Mouse (Mus musculus) layer of hippocampus, adult 11-12 months (tissue): ENCODE measurements around the gene Adap1.

Experiments
- DNase-seq: peaks from one replicate; pipeline ENCODE4 v3.0.0; 2022; ENCODE audit warnings: low spot score

Adap1 gene

DNA sequence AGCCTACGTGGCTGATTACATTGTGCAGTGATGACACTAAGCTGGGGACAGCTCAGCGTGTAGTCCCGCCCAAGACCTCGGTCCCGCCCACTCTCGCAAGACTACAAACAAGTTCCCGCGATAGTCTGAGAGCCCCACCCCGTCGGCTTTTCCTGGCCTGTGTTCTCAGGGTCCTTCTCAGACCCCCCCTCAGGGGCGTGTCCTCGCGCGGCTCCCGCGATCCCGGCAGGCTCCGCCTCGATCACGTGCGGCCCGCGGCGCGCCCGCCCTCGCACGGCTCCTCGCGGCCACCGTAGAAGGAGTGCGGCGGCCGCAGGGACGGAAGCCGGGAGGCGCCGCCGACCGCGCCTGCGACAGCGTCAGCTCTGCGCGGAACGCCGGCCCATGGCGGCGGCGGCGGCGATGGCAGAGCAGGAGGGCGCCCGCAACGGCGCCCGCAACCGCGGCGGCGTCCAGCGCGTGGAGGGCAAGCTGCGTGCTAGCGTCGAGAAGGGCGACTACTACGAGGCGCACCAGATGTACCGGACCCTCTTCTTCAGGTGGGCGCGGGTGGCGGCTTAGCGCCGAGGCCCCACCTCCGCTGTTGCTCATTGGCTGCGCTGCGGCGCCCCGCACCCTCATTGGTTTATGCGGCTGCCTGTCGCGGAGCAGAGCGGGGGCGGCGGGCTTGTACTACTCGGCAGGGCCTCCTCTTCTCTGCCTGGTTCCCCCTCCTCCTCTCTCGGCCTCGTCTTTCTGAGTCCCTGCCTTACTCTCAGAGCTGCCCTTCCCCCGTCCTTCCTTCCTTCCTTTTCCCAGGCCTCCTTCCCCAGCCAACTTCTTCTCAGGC lies 73.1 kb downstream of the Adap1 start, which contains the start of gene Get4:
TSS of gene Get4 (plus strand) at position 244 of the 829 bp plus-strand sequence.
- peak; percentile 99 for DNase-seq

- DNase-seq: no peak
These were observed 73.7 kb downstream of the Adap1 start for GRCm38 (mm10) chr5:139251736-139252080.

DNA sequence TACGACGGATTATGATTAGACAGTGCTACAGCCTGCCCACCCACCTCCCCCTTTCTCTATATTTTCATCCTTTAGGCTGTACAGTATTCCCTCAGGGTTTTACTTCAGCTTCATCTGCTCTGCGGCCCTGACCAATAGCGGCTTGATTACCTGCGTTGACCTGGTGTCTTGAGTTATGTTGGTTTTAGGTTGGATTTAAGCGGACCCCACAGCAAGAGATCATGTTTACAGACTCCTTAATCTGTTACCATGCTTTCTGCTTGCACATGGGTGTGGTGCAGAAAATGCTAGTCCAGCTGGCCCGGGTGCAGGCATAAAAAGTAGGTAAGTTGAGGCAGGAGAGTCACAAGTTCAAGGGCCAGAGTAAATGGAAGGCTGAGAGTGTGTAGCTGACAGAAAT lies 74.1 kb downstream of the Adap1 start:
- DNase-seq: no peak

GRCm38 (mm10) chr5:139248846-139249245 lies 76.6 kb downstream of the Adap1 start:
- no peak for DNase-seq

- DNase-seq: no peak
These were observed 77.7 kb downstream of the Adap1 start for GRCm38 (mm10) chr5:139247767-139248166.

DNA sequence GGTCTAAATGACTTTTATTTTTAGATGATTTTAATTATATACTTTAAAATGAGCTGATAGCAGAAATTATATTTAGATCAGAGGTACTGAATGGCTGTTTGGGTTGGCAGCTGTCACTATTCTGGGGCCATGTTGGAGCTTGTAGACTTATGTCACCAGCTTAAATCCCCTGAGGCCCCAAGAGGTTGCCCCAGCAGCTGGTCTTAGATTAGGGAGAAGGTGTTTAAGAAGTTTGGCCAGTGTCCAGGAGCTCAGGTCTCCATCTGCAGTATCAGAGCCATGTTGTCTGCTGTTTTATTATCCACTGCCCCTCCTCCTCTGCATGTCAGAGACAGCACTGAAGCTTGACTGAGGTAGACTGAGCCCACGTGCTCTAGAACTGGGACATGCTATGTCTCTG lies 82.0 kb downstream of the Adap1 start:
- DNase-seq: no peak

GRCm38 (mm10) chr5:139241022-139241761 lies 84.2 kb downstream of the Adap1 start:
- peak; percentile 45 for DNase-seq

DNA sequence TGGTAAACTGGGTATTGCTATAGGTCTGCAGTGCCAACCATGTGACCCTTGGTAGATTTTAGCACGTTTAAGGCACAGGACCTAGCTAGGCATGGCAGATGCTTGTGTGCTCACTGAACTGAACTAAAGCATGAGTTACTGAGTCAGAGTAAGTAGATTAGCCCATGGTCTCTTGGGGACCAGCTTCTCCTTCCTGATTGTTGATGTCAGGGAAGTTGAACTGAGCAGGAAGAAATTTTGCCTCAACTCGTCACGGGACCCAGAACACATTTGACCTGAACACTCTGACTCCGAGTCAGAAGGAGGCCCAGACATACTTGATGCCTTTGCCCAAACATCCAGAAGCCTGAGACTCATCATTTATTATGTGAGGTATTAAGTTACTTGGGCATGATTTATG lies 88.0 kb downstream of the Adap1 start:
- DNase-seq: no peak

DNA sequence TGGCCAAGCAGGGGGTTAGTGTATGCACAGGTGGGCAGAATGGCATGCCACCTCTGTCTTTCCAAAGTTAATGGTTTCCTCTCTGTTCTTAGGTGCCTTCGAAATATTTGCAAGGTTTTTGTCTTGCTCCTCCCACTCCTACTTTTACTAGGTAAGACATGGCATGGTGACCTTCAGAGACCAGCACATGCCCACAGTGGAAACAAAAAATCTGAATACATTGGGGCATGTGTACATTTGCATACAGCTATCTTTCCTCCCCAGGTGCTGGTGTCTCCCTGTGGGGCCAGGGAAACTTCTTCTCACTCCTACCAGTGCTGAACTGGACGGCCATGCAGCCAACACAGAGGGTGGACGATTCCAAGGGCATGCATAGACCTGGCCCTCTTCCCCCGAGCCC lies 91.0 kb downstream of the Adap1 start:
- DNase-seq: no peak

DNA sequence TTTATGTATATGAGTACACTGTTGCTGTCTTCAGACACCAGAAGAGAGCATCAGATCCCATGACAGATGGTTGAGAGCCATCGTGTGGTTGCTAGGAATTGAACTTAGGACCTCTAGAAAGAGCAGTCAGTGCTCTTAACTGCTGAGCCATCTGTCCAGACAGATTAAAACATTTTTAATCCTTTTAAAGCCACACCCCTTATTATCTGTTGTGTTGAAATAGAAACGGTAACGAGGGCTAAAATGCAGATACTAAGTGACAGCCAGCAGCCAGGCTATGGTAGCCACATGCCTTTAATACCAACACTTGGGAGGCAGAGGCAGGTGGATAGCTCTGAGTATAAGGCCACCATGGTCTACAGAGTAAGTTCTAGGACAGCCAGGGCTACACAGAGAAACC lies 93.3 kb downstream of the Adap1 start:
- DNase-seq: no peak

DNA sequence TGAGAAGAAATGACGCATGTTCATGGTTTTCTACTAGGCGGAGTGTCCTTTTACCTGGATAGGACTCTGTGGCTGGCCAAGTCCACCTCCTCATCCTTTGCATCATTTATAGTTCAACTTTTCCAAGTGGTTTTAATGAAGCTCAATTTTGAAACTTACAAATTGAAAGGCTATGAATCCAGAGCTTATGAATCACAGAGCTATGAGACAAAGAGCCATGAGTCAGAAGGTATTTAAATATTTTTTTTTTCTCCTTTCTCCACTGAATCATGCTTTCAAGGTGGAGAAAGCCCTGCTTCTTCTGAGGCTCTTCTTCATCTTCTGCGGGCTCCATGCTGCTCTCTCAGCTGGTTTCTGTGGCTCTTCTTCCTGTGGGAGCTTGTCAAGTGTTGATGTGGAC lies 95.7 kb downstream of the Adap1 start:
- DNase-seq: no peak

DNA sequence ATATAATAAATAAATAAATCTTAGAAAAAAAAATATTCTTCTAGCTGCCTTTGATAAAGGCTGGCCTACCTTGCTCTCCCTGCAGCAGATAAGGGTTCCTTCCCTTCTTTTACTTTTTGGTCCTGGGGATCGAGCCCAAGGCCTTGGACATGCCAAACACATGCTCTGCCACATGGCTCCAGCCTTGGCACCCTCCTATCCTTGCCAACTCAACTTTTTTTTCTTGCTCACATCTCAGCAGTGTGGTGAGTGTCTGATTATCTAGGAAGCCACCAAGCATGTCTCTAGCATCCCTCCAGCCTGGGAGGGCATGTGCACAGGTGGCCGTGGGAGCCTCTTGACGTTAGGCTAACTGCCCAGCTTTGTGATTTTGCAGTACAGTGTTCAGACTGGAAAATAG lies 97.1 kb downstream of the Adap1 start:
- DNase-seq: no peak

- no peak for DNase-seq
These were observed 97.8 kb downstream of the Adap1 start for GRCm38 (mm10) chr5:139227645-139228044.

- no peak for DNase-seq
These were observed 98.2 kb downstream of the Adap1 start for GRCm38 (mm10) chr5:139227236-139227635.

GRCm38 (mm10) chr5:139223331-139223730 lies 102.1 kb downstream of the Adap1 start:
- DNase-seq: no peak
